1 mouse cellular context compared by ENCODE assay signal in genomic region chr1:38987080-38987864, GRCm38 (mm10).
A peak's percentile ranks its signal among the peaks of the same experiment; 100 is the strongest.
TF ChIP-seq lines count a peak whose summit lies in the region.

No protein-coding gene starts in this region.

TF ChIP-seq in CH12.LX, 34 proteins besides CTCF, POLR2A, EP300 and RAD21 (continued from another document):
- no peak for TF ChIP-seq MYC (IDR thresholded peaks at IDR 0.05; ENCODE audit: low read depth, low read length)
- TF ChIP-seq ZMIZ1 (IDR thresholded peaks at IDR 0.05; ENCODE audit: low read depth, low read length): peak; percentile 67; the same call in 1 of the 2 replicates
- TF ChIP-seq ZC3H11A (IDR thresholded peaks at IDR 0.05; ENCODE audit: low read depth, low read length): no peak
- TF ChIP-seq ELF1 (IDR thresholded peaks at IDR 0.05; ENCODE audit: low read depth, low read length): peak; percentile 86
- TF ChIP-seq ZKSCAN1 (IDR thresholded peaks at IDR 0.05; ENCODE audit: borderline replicate concordance, low read depth, low read length): no peak
- no peak for TF ChIP-seq KAT2A (IDR thresholded peaks at IDR 0.05; ENCODE audit: insufficient replicate concordance, low read length)
- no peak for TF ChIP-seq USF2 (conservative IDR thresholded peaks at IDR 0.05; ENCODE audit: low read depth, low read length)
- no peak; the same call in 1 of the 2 replicates for TF ChIP-seq MAZ (IDR thresholded peaks at IDR 0.05; ENCODE audit: low read depth, low read length)
- TF ChIP-seq POLR2AphosphoS2 (IDR thresholded peaks at IDR 0.05; ENCODE audit: low read depth, low read length): peak; percentile 68; the same call in 1 of the 2 replicates
- TF ChIP-seq HCFC1 (IDR thresholded peaks at IDR 0.05; ENCODE audit: low read depth, low read length): peak; percentile 68
